Mouse (Mus musculus) lung, embryonic 15.5 days (tissue): ENCODE measurements around the gene Pappa. TPM values are rescaled to one million over a fixed set of nuclear protein-coding genes. Genes with fewer than 3 reads are reported as not detected.

ENCODE experiments used
- ATAC-seq: fragments of 200-750 bp; cut with Nextera tagmentation; 2 replicates; pipeline ENCODE4 v1.8.0; 2017; ENCODE audit warnings: moderate number of reproducible peaks, borderline replicate concordance; ENCODE audit not compliant: low FRiP score, low TSS enrichment; ENCODE audit errors: extremely low read depth
- H3K27ac ChIP-seq: fragments of 300-500 bp; sonication (generic); 2 replicates; pipeline ENCODE4 v1.5.1; 2015; ENCODE audit warnings: moderate library complexity, mild to moderate bottlenecking, inconsistent platforms
- H3K27me3 ChIP-seq: fragments of 300-500 bp; sonication (generic); 2 replicates; pipeline ENCODE4 v1.6.1; 2015; ENCODE audit warnings: inconsistent platforms
- H3K36me3 ChIP-seq: fragments of 300-500 bp; sonication (generic); 2 replicates; pipeline ENCODE4 v1.6.1; 2015; ENCODE audit warnings: inconsistent platforms
- H3K4me1 ChIP-seq: fragments of 300-500 bp; sonication (generic); 2 replicates; pipeline ENCODE4 v1.6.1; 2015; ENCODE audit warnings: inconsistent platforms
- H3K4me2 ChIP-seq: fragments of 300-500 bp; sonication (generic); 2 replicates; pipeline ENCODE4 v1.6.1; 2015; ENCODE audit warnings: inconsistent platforms, mild to moderate bottlenecking, moderate library complexity
- H3K4me3 ChIP-seq: fragments of 300-500 bp; sonication (generic); 2 replicates; pipeline ENCODE4 v1.5.1; 2015; ENCODE audit warnings: mild to moderate bottlenecking, inconsistent platforms
- H3K9ac ChIP-seq: fragments of 300-500 bp; sonication (generic); 2 replicates; pipeline ENCODE4 v1.6.1; 2015; ENCODE audit warnings: inconsistent platforms
- H3K9me3 ChIP-seq: fragments of 300-500 bp; sonication (generic); 2 replicates; pipeline ENCODE4 v1.6.1; 2016; ENCODE audit warnings: inconsistent platforms
- WGBS: fragments of 180-500 bp; shearing (Covaris S2); methylation state at CpG from one replicate; pipeline ENCODE4 v1.1.7; 2015; 5-methylcytosine and 5-hydroxymethylcytosine counted together
- polyA plus RNA-seq: library from polyadenylated mRNA; unstranded; fragments of >200 nt; fragmentation: Nextera tagmentation; extraction: Ambion mirVana; gene quantifications from 2 replicates; pipeline ENCODE4 v1.2.1, GENCODE M21; 2015

Pappa gene
- polyA plus RNA-seq, 1 experiment from 2014 or later = 1.4 TPM

GRCm38 (mm10) chr4:65300431-65300830 lies 176.5 kb downstream of the Pappa start:
- Histone ChIP-seq H3K9ac (no peak overlapping the region), H3K4me1 (0 out of 2 replicates have a peak, but pooled peaks cover 3% of the 10 kb centered on the region), H3K27ac (no peak overlapping the region), H3K4me2 (no peak overlapping the region), H3K36me3 (no peaks in the 10 kb centered on the region), H3K4me3 (no peak overlapping the region), H3K9me3 (no peaks in the 10 kb centered on the region), H3K27me3 (no peaks in the 10 kb centered on the region)
- WGBS = 86% methylated on average over 3 of the region's 3 CpGs
- ATAC-seq = no peak

GRCm38 (mm10) chr4:65302666-65303065 lies 178.7 kb downstream of the Pappa start:
- H3K9ac ChIP-seq = no peak overlapping the region
- no peak for ATAC-seq
- H3K9me3 ChIP-seq = no peaks in the 10 kb centered on the region
- H3K4me1 ChIP-seq = no peaks in the 10 kb centered on the region
- H3K4me2 ChIP-seq = no peak overlapping the region
- no peaks in the 10 kb centered on the region for H3K36me3 ChIP-seq
- H3K4me3 ChIP-seq = no peak overlapping the region
- no peaks in the 10 kb centered on the region for H3K27me3 ChIP-seq
- WGBS = 56% methylated on average over 3 of the region's 3 CpGs
- no peak overlapping the region for H3K27ac ChIP-seq

- H3K4me3 ChIP-seq = no peak overlapping the region
- ATAC-seq = peak; percentile 59
- H3K4me2 ChIP-seq = no peak overlapping the region
- H3K9ac ChIP-seq = no peak overlapping the region
- WGBS = 49% methylated on average over 10 of the region's 10 CpGs
- H3K27ac ChIP-seq = peak overlapping the region; percentile 31; the same call in 1 of the 2 replicates
- no peaks in the 10 kb centered on the region for H3K36me3 ChIP-seq
- H3K27me3 ChIP-seq = no peaks in the 10 kb centered on the region
- H3K9me3 ChIP-seq = no peaks in the 10 kb centered on the region
- H3K4me1 ChIP-seq = peaks cover 6% of the 10 kb centered on the region; the same call in 1 of the 2 replicates
These were observed 194.0 kb downstream of the Pappa start for GRCm38 (mm10) chr4:65317877-65318525.

GRCm38 (mm10) chr4:65321340-65321739 lies 197.4 kb downstream of the Pappa start:
- no peak for ATAC-seq
- Histone ChIP-seq H3K9me3 (no peaks in the 10 kb centered on the region), H3K9ac (no peak overlapping the region), H3K4me1 (peaks cover 6% of the 10 kb centered on the region; the same call in 1 of the 2 replicates), H3K27me3 (no peaks in the 10 kb centered on the region), H3K4me3 (no peak overlapping the region), H3K36me3 (no peaks in the 10 kb centered on the region), H3K4me2 (no peak overlapping the region), H3K27ac (no peak overlapping the region)
- WGBS = 84% methylated on average over 4 of the region's 4 CpGs

GRCm38 (mm10) chr4:65321959-65322358 lies 198.0 kb downstream of the Pappa start:
- H3K27me3 ChIP-seq = no peaks in the 10 kb centered on the region

GRCm38 (mm10) chr4:65325816-65326215 lies 201.8 kb downstream of the Pappa start:
- no peak overlapping the region for H3K4me2 ChIP-seq
- no peak overlapping the region for H3K27ac ChIP-seq
- H3K36me3 ChIP-seq = no peaks in the 10 kb centered on the region
- H3K9ac ChIP-seq = no peak overlapping the region
- no peaks in the 10 kb centered on the region for H3K9me3 ChIP-seq
- ATAC-seq = no peak
- no peaks in the 10 kb centered on the region for H3K4me1 ChIP-seq
- H3K27me3 ChIP-seq = no peaks in the 10 kb centered on the region
- 89% methylated on average over 2 of the region's 2 CpGs for WGBS
- H3K4me3 ChIP-seq = no peak overlapping the region

More at GRCm38 (mm10) chr4:65321959-65322358, 198.0 kb downstream of the Pappa start:
- H3K36me3 ChIP-seq = no peaks in the 10 kb centered on the region
- WGBS = 85% methylated on average over 1 of the region's 1 CpGs
- no peak for ATAC-seq
- no peak overlapping the region for H3K27ac ChIP-seq
- no peak overlapping the region for H3K4me3 ChIP-seq
- H3K4me2 ChIP-seq = no peak overlapping the region
- H3K9ac ChIP-seq = no peak overlapping the region
- peaks cover 6% of the 10 kb centered on the region; the same call in 1 of the 2 replicates for H3K4me1 ChIP-seq
- H3K9me3 ChIP-seq = no peaks in the 10 kb centered on the region

- H3K36me3 ChIP-seq = no peaks in the 10 kb centered on the region
- H3K27me3 ChIP-seq = no peaks in the 10 kb centered on the region
- no peak overlapping the region for H3K27ac ChIP-seq
- no peak overlapping the region for H3K4me3 ChIP-seq
- ATAC-seq = no peak
- 58% methylated on average over 9 of the region's 9 CpGs for WGBS
- H3K4me1 ChIP-seq = no peaks in the 10 kb centered on the region
- no peak overlapping the region for H3K9ac ChIP-seq
- no peaks in the 10 kb centered on the region for H3K9me3 ChIP-seq
- H3K4me2 ChIP-seq = no peak overlapping the region
These were observed 204.7 kb downstream of the Pappa start for GRCm38 (mm10) chr4:65328486-65329308.

GRCm38 (mm10) chr4:65333718-65334117 lies 209.7 kb downstream of the Pappa start:
- Histone ChIP-seq H3K9me3 (no peaks in the 10 kb centered on the region), H3K36me3 (no peaks in the 10 kb centered on the region), H3K9ac (no peak overlapping the region), H3K4me1 (no peaks in the 10 kb centered on the region), H3K27me3 (no peaks in the 10 kb centered on the region), H3K4me2 (no peak overlapping the region), H3K27ac (no peak overlapping the region), H3K4me3 (no peak overlapping the region)
- 44% methylated on average over 1 of the region's 1 CpGs for WGBS
- ATAC-seq = no peak

GRCm38 (mm10) chr4:65341766-65342165 lies 217.8 kb downstream of the Pappa start:
- no peak for ATAC-seq
- H3K4me2 ChIP-seq = no peak overlapping the region
- H3K9me3 ChIP-seq = no peaks in the 10 kb centered on the region
- H3K9ac ChIP-seq = no peak overlapping the region
- no peaks in the 10 kb centered on the region for H3K36me3 ChIP-seq
- no peak overlapping the region for H3K4me3 ChIP-seq
- H3K27me3 ChIP-seq = no peaks in the 10 kb centered on the region
- H3K4me1 ChIP-seq = no peaks in the 10 kb centered on the region
- no peak overlapping the region for H3K27ac ChIP-seq
- WGBS = 72% methylated on average over 3 of the region's 3 CpGs

GRCm38 (mm10) chr4:65350521-65350920 lies 226.5 kb downstream of the Pappa start:
- WGBS = 37% methylated on average over 7 of the region's 7 CpGs
- Histone ChIP-seq H3K36me3 (no peaks in the 10 kb centered on the region), H3K27ac (no peak overlapping the region), H3K4me2 (no peak overlapping the region), H3K9ac (no peak overlapping the region), H3K4me1 (no peaks in the 10 kb centered on the region), H3K27me3 (no peaks in the 10 kb centered on the region), H3K9me3 (no peaks in the 10 kb centered on the region), H3K4me3 (no peak overlapping the region)
- peak; percentile 67; the same call in 1 of the 2 replicates for ATAC-seq

GRCm38 (mm10) chr4:65354580-65354979 lies 230.6 kb downstream of the Pappa start:
- Histone ChIP-seq H3K4me3 (no peak overlapping the region), H3K36me3 (no peaks in the 10 kb centered on the region), H3K9ac (no peak overlapping the region), H3K4me1 (no peaks in the 10 kb centered on the region), H3K27ac (no peak overlapping the region), H3K4me2 (no peak overlapping the region), H3K9me3 (no peaks in the 10 kb centered on the region), H3K27me3 (no peaks in the 10 kb centered on the region)
- WGBS = 70% methylated on average over 4 of the region's 4 CpGs
- no peak for ATAC-seq

GRCm38 (mm10) chr4:65367135-65367534 lies 243.2 kb downstream of the Pappa start:
- H3K4me2 ChIP-seq = no peak overlapping the region
- H3K4me1 ChIP-seq = no peaks in the 10 kb centered on the region
- H3K4me3 ChIP-seq = no peak overlapping the region
- H3K9ac ChIP-seq = no peak overlapping the region
- H3K27me3 ChIP-seq = no peaks in the 10 kb centered on the region
- ATAC-seq = no peak
- no peaks in the 10 kb centered on the region for H3K9me3 ChIP-seq
- no peaks in the 10 kb centered on the region for H3K36me3 ChIP-seq
- H3K27ac ChIP-seq = no peak overlapping the region
